Mouse (Mus musculus): ENCODE measurements around the gene Ppid. TPM values are rescaled to one million over a fixed set of nuclear protein-coding genes. Genes with fewer than 3 reads are reported as not detected.

Gene Ppid
- polyA plus RNA-seq, 1 experiment from 2014 or later, result 145 TPM

GRCm38 (mm10) chr3:79628561-79629415, 37.6 kb downstream of the Ppid start, which contains the start of gene 4930579G24Rik:
TSS of gene 4930579G24Rik (plus strand) at chr3:79629079.
- Histone ChIP-seq H3K27me3 (replicated peaks; ENCODE audit: control insufficient read depth, insufficient read depth, low read length) (no peaks in the 10 kb centered on the region), H3K27ac (ENCODE audit: low read depth, low read length) (peak within 1 kb of the TSS; percentile 80), H3K9ac (ENCODE audit: low read depth, low read length) (peak within 1 kb of the TSS; percentile 79), H3K9me3 (ENCODE audit: control insufficient read depth, low read length) (peaks cover 2% of the 10 kb centered on the region; the same call in 1 of the 2 replicates), H3K4me2 (ENCODE audit: low read length) (peak within 1 kb of the TSS; percentile 91), H3K4me3 (ENCODE audit: low read length) (peak within 1 kb of the TSS; percentile 57), H3K36me3 (ENCODE audit: control insufficient read depth, insufficient read depth, low read length) (peaks cover 15% of the 10 kb centered on the region), H3K4me1 (ENCODE audit: control insufficient read depth, insufficient read depth, low read depth, low read length) (peaks cover 9% of the 10 kb centered on the region; the same call in 1 of the 2 replicates)
- ATAC-seq, result peak; percentile 99
- under 1% methylated on average over 60 of the region's 60 CpGs for WGBS

GRCm38 (mm10) chr3:79629416-79629730, 38.2 kb downstream of the Ppid start, which contains the start of gene Etfdh:
TSS of gene Etfdh (minus strand) at chr3:79629500.
- H3K4me3 ChIP-seq (ENCODE audit: low read length), result peak within 1 kb of the TSS; percentile 57
- H3K4me1 ChIP-seq (ENCODE audit: control insufficient read depth, insufficient read depth, low read depth, low read length), result peaks cover 9% of the 10 kb centered on the region; the same call in 1 of the 2 replicates
- H3K9me3 ChIP-seq (ENCODE audit: control insufficient read depth, low read length), result peaks cover 3% of the 10 kb centered on the region; the same call in 1 of the 2 replicates
- H3K4me2 ChIP-seq (ENCODE audit: low read length), result peak within 1 kb of the TSS; percentile 91
- no peaks in the 10 kb centered on the region for H3K27me3 ChIP-seq (replicated peaks; ENCODE audit: control insufficient read depth, insufficient read depth, low read length)
- H3K36me3 ChIP-seq (ENCODE audit: control insufficient read depth, insufficient read depth, low read length), result peaks cover 15% of the 10 kb centered on the region
- peak; percentile 43 for ATAC-seq
- 1% methylated on average over 11 of the region's 11 CpGs for WGBS
- H3K27ac ChIP-seq (ENCODE audit: low read depth, low read length), result peak within 1 kb of the TSS; percentile 80
- peak within 1 kb of the TSS; percentile 79 for H3K9ac ChIP-seq (ENCODE audit: low read depth, low read length)

DNA sequence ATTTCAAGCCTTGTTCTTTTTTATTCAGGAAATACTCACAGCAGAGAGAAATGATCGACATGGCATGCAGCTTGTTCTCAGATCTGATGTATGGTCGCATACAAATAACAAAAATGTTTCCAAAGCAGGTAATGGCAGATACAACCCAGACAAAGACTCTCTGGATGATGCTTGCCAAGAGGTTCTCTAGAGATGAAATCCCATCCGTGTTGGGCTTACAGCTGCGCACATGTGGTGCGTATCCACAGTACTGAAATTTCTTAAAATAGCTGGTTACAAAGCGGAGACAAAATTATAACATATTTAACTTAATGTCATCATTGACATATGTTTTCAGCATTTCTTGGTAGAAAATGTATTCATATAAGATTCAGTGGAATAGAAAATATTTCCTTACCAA, 61.0 kb downstream of the Ppid start:
- H3K36me3 ChIP-seq (ENCODE audit: control insufficient read depth, insufficient read depth, low read length), result no peaks in the 10 kb centered on the region
- no peaks in the 10 kb centered on the region for H3K27me3 ChIP-seq (replicated peaks; ENCODE audit: control insufficient read depth, insufficient read depth, low read length)
- no peaks in the 10 kb centered on the region for H3K4me1 ChIP-seq (ENCODE audit: control insufficient read depth, insufficient read depth, low read depth, low read length)
- no peak overlapping the region for H3K27ac ChIP-seq (ENCODE audit: low read depth, low read length)
- H3K9me3 ChIP-seq (ENCODE audit: control insufficient read depth, low read length), result no peaks in the 10 kb centered on the region
- H3K4me2 ChIP-seq (ENCODE audit: low read length), result no peak overlapping the region
- H3K4me3 ChIP-seq (ENCODE audit: low read length), result no peak overlapping the region
- no peak for ATAC-seq
- no peak overlapping the region for H3K9ac ChIP-seq (ENCODE audit: low read depth, low read length)
- WGBS, result 90% methylated on average over 6 of the region's 6 CpGs

Other genes with a start within 250 kb of the Ppid start
- gene Fnip2, start 23.5 kb upstream of the Ppid start, polyA plus RNA-seq (2015; fragmentation: Nextera tagmentation; extraction: Ambion mirVana), result 4.5 and 5.5 TPM in 2 replicates
- gene 4930579G24Rik, start 37.7 kb downstream of the Ppid start, polyA plus RNA-seq (2015; fragmentation: Nextera tagmentation; extraction: Ambion mirVana), result 6.1 and 6.4 TPM in 2 replicates
- gene Etfdh, start 38.2 kb downstream of the Ppid start, polyA plus RNA-seq (2015; fragmentation: Nextera tagmentation; extraction: Ambion mirVana), result 45.4 and 45.6 TPM in 2 replicates
- gene Rxfp1, start 146.5 kb downstream of the Ppid start, polyA plus RNA-seq (2015; fragmentation: Nextera tagmentation; extraction: Ambion mirVana), result 0.19 and 0.24 TPM in 2 replicates